Mouse (Mus musculus) granulocyte monocyte progenitor cell, adult 5-6 weeks (primary cell): ENCODE measurements around the gene Sdk2. TPM values are rescaled to one million over a fixed set of nuclear protein-coding genes. Genes with fewer than 3 reads are reported as not detected.

ENCODE experiments used
- ATAC-seq: replicated peaks from 2 replicates; pipeline ENCODE4 v1.8.0; 2016; ENCODE audit warnings: mild to moderate bottlenecking, moderate TSS enrichment, inconsistent platforms; ENCODE audit not compliant: poor library complexity, severe bottlenecking
- total RNA-seq, 2 experiments: library from RNA; stranded (forward) in 1 of 2; stranded (reverse) in 1 of 2; fragments of 200-712, 200-1000 nt in 1 of 2; fragments of >200 nt in 1 of 2; fragmentation: Nextera tagmentation in 1 of 2; gene quantifications; 2 replicates each; pipeline ENCODE4 v1.2.3; 2014 to 2017

The Sdk2 gene
- total RNA-seq, 2 experiments from 2014 or later, result not detected

- ATAC-seq, result no peak
These were observed 68.1 kb downstream of the Sdk2 start for GRCm38 (mm10) chr11:113998702-113999101.

DNA sequence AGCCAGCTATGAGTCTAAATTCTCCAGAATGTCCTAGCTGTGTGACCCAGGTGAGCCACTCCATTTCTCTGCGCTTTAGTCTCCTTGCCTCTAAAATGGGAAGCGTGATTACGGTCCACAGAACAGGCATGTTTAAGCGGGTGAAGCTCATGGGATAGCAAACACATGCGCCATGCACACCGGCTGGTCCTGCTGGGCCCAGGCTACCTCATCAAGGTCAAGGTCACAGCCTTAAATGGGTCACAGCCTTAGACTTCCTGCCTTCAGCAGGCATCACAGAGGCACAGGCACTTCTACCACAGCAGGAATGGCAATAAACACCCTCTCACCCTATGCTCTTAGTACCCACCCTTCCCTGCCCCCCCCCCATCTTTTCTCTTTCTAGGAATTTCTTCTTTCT, 72.9 kb downstream of the Sdk2 start:
- no peak for ATAC-seq

GRCm38 (mm10) chr11:113992894-113993293, 74.0 kb downstream of the Sdk2 start:
- no peak for ATAC-seq

GRCm38 (mm10) chr11:113991886-113992285, 75.0 kb downstream of the Sdk2 start:
- no peak for ATAC-seq

DNA sequence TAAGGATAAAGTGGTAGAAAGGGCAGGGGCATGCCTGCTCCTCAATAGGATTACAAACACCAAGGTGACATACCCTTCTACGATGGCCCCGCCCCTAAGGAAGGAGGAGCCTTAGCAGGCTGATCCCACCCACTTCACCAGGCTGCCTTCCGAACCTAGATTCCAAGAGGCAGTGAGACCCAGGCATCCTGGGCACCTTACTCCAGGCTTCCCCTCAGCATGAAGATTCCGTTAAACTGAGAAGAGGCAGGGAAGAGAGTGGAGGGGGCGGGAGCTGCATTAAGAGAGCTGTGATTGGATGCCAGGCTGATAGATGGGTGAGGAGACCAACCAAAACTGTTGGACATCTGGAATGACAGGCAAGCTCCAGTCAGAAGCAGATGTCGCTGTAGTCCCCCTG, 76.4 kb downstream of the Sdk2 start:
- ATAC-seq, result no peak

GRCm38 (mm10) chr11:113990065-113990464, 76.8 kb downstream of the Sdk2 start:
- ATAC-seq, result no peak

- ATAC-seq, result no peak
These were observed 80.9 kb downstream of the Sdk2 start for GRCm38 (mm10) chr11:113985826-113986416.

DNA sequence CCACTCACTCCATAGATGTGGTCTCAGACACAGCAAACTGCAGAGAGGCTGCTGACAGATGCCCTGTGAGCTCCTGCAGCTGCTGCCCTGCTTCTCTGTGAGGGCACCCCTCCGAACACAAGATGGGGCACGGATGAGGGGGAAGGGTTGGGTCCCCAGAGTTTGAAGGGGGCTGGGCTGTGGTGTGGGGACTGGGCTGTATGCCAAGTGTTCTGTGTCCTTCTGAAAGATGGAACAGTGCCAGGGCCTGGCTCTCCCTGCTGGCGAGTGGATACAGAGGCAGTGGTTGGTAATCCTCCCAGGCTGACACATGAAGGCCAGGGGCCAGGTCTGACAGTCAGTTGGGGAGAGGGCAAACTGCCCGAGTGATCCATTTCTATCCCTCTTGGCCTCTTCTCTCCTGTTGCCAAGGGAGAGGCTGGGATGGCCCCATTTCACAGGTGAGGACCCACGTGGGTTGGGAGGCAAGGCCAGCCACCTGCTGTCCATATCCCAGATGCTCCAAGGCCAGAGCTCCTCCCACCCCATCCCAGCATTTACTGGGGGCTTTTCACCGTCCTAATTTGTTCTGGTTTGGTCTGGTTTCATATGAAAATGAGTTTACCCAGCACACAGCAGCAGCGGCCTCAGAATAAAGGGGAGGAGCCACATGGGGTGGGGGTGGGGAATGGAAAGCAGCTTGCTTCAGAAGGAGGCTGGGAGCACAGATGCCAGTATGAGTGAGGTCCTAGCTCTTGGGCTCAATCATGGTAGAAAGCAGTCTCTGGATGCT, 84.9 kb downstream of the Sdk2 start:
- no peak for ATAC-seq

DNA sequence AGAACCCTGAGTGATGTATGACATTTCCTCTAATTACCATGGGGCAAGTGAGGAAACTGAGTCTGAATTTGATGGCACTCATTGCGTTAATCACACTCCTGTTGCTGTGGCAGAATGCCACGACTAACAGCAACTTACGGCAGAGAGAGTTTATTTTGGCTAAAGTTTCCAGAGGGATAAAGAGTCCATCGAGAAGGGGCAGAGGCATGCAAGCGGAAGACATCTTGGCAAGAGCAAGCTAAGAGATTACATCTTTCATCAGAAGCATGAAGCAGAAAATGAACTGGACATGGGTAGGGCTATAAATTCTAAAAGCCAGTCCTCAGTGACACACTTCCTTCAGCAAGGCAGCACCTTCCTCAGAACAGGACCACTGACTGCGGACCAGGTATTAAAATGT, 85.8 kb downstream of the Sdk2 start:
- no peak for ATAC-seq

GRCm38 (mm10) chr11:113978318-113978717, 88.5 kb downstream of the Sdk2 start:
- ATAC-seq, result no peak

DNA sequence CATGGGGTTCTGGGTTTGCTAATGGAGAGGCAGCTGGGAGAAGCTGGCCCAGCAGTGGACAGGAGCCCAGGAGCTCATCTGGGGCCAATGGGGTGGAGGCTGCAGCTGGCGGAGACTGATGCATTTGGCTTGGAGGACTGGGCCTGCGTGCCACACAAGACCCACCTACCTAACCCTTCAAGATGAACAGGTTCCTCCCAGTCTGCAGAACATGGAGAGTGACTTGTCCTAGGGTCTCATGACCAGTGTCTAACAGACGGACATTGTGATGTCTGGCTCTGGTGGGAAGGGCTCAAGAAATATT, 91.2 kb downstream of the Sdk2 start:
- ATAC-seq, result no peak

- no peak for ATAC-seq
These were observed 91.8 kb downstream of the Sdk2 start for GRCm38 (mm10) chr11:113974876-113975666.

GRCm38 (mm10) chr11:113972517-113972872, 94.4 kb downstream of the Sdk2 start:
- no peak for ATAC-seq

- no peak for ATAC-seq
These were observed 95.0 kb downstream of the Sdk2 start for GRCm38 (mm10) chr11:113971609-113972516.

DNA sequence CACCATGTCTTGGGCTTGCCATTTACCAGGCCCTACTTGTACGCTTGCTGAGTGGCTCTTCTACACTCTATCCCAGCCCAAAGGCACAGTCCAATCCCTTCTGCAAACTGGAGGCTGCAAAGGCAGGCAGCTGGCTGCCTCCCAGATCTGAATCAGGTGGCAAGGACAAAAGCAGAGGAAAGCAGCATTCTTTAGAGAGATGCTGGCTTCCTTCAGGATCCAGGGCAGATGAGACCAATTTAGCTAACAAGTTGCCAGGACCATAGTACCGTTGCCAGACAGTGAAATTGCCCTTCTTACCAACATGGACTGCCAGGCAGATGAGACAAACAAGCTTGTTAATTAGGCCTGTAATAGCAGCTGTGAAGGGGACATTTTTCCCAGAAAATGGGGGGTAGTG, 96.8 kb downstream of the Sdk2 start:
- ATAC-seq, result no peak

- ATAC-seq, result no peak
These were observed 101.6 kb downstream of the Sdk2 start for GRCm38 (mm10) chr11:113965214-113965613.

DNA sequence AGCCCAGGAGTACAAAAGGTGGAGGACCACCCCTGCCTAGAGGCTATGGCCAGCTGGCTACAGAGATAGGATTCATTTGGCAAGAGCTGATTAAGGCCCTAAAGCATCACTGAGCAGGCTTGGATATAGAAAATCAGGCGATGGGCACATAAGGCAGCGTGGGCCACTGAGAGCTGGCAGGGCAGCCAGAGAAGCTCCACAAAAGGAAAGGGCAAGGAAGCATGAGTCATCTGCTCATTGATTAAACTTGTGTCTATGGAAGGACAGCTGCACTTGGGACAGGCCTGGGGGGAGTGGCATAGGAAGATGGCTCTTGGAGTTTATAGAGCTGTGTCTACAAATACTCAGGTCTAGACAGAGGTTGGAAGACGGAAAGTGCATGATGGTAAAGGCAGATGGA, 104.1 kb downstream of the Sdk2 start:
- ATAC-seq, result no peak

GRCm38 (mm10) chr11:113951616-113951988, 115.2 kb downstream of the Sdk2 start:
- no peak for ATAC-seq

DNA sequence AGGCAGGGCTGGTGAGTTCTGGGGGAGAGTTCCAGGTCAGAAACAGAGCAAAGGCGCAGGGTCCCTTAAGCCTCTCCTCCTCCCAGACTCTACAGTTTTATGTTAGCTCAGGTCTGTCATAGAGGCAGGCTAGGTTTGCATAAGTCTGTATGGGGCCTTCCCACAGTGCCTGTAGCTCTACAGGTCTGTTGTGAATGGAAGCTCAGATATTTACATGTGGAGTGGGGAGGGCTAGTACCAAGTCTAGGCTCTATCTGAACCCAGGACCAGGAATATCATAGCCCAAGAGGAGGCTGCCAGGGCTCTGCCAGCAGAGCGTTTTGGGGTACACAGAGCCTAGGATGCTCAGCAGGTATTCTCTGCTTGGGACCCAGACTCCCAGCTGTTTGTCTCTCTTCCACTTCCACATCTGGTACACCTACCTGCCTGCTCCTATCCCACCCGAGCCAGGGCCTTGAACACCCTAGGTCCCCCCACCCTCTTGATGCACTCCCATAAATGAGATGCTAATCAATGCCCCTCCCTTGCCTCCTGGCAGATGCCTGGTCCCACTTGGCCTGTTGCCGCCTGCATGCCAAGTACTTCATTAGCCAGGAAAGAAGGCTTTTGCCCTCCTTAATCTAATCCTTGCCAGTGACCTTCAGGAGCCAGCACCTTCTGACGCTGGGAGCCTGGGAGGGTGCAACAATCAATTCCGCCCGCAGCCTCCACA, 115.8 kb downstream of the Sdk2 start:
- ATAC-seq, result no peak

- ATAC-seq, result no peak
These were observed 118.2 kb downstream of the Sdk2 start for GRCm38 (mm10) chr11:113948676-113949075.
